Mouse (Mus musculus): ENCODE measurements around the gene Shisal2a.

GRCm38 (mm10) chr4:108424587-108424986 is 41.4 kb upstream of the Shisal2a start:
- TF ChIP-seq POLR2A (IDR thresholded peaks at IDR 0.05; ENCODE audit: low read depth, low read length) (no peak), CTCF (IDR thresholded peaks at IDR 0.05; ENCODE audit: borderline replicate concordance, insufficient read depth, low read length) (no peak)
